Mouse (Mus musculus): ENCODE data around the gene Syne2. TPM values are rescaled to one million over a fixed set of nuclear protein-coding genes. Genes with fewer than 3 reads are reported as not detected.
"Not testable (repeated sequence)": the region's sequence is repeated elsewhere in the genome, so short reads cannot be mapped to it uniquely, and the experiment has no call there.

The Syne2 gene
- polyA plus RNA-seq, 3 experiments from 2014 or later, result 14.7 to 16.0 (median 15.6) TPM

GRCm38 (mm10) chr12:76109646-76110405 is 291.9 kb downstream of the Syne2 start:
- ATAC-seq, result no peak

- ATAC-seq, result no peak
Observed at GRCm38 (mm10) chr12:76111046-76111445, 293.1 kb downstream of the Syne2 start.

GRCm38 (mm10) chr12:76116577-76116976 is 298.6 kb downstream of the Syne2 start:
- ATAC-seq, result no peak

- ATAC-seq, result no peak
Observed at GRCm38 (mm10) chr12:76117632-76118153, 299.8 kb downstream of the Syne2 start.

GRCm38 (mm10) chr12:76123223-76123622 is 305.3 kb downstream of the Syne2 start:
- no peak for ATAC-seq

GRCm38 (mm10) chr12:76128306-76128705 is 310.4 kb downstream of the Syne2 start:
- ATAC-seq, result no peak

- ATAC-seq, result no peak
Observed at GRCm38 (mm10) chr12:76128831-76129230, 310.9 kb downstream of the Syne2 start.

GRCm38 (mm10) chr12:76130281-76130680 is 312.3 kb downstream of the Syne2 start:
- peak; percentile 52 for ATAC-seq

GRCm38 (mm10) chr12:76130891-76131290 is 313.0 kb downstream of the Syne2 start:
- no peak for ATAC-seq

- ATAC-seq, result no peak
Observed at GRCm38 (mm10) chr12:76132591-76132990, 314.7 kb downstream of the Syne2 start.

- ATAC-seq, result not testable (repeated sequence)
Observed at GRCm38 (mm10) chr12:76133081-76133480, 315.1 kb downstream of the Syne2 start.

- ATAC-seq, result no peak
Observed at GRCm38 (mm10) chr12:76136701-76137100, 318.8 kb downstream of the Syne2 start.

GRCm38 (mm10) chr12:76152389-76152788 is 334.5 kb downstream of the Syne2 start:
- not testable (repeated sequence) for ATAC-seq

Other genes with a start within 250 kb of the Syne2 start
- 1 to 10 TPM; 6.3 to 8.3 (median 7.3) TPM for gene Ppp2r5e, start 221.9 kb upstream of the Syne2 start, polyA plus RNA-seq (2017; shearing (Covaris generic))
- gene Wdr89, start 148.6 kb upstream of the Syne2 start, polyA plus RNA-seq (2017; shearing (Covaris generic)), result 10 to 100 TPM; 15.7 to 29.2 (median 21.9) TPM
- 10 to 100 TPM; 10.7 to 18.4 (median 12.1) TPM for gene Sgpp1, start 82.4 kb upstream of the Syne2 start, polyA plus RNA-seq (2017; shearing (Covaris generic))